Mouse (Mus musculus): ENCODE data around the gene Bcar3.
"Not testable (repeated sequence)": the region's sequence is repeated elsewhere in the genome, so short reads cannot be mapped to it uniquely, and the experiment has no call there.

Bcar3 gene

GRCm38 (mm10) chr3:122380776-122381175 lies 86.8 kb downstream of the Bcar3 start:
- DNase-seq (ENCODE audit: low spot score in 2 of 2), result no peak

- no peak for DNase-seq (ENCODE audit: low spot score in 2 of 2)
These were observed 87.7 kb downstream of the Bcar3 start for GRCm38 (mm10) chr3:122381591-122381990.

GRCm38 (mm10) chr3:122386444-122386843 lies 92.5 kb downstream of the Bcar3 start:
- no peak for DNase-seq (ENCODE audit: low spot score in 2 of 2)

GRCm38 (mm10) chr3:122387771-122388170 lies 93.8 kb downstream of the Bcar3 start:
- no peak for DNase-seq (ENCODE audit: low spot score in 2 of 2)

GRCm38 (mm10) chr3:122389972-122390371 lies 96.0 kb downstream of the Bcar3 start:
- no peak for DNase-seq (ENCODE audit: low spot score in 2 of 2)

GRCm38 (mm10) chr3:122391098-122391497 lies 97.2 kb downstream of the Bcar3 start:
- no peak for DNase-seq (ENCODE audit: low spot score in 2 of 2)

GRCm38 (mm10) chr3:122391816-122392215 lies 97.9 kb downstream of the Bcar3 start:
- DNase-seq (ENCODE audit: low spot score in 2 of 2), result no peak

GRCm38 (mm10) chr3:122393411-122393810 lies 99.5 kb downstream of the Bcar3 start:
- not testable (repeated sequence) for DNase-seq (ENCODE audit: low spot score in 2 of 2)

- DNase-seq (ENCODE audit: low spot score in 2 of 2), result no peak
These were observed 100.0 kb downstream of the Bcar3 start for GRCm38 (mm10) chr3:122393836-122394374.

- no peak for DNase-seq (ENCODE audit: low spot score in 2 of 2)
These were observed 103.0 kb downstream of the Bcar3 start for GRCm38 (mm10) chr3:122396957-122397356.

GRCm38 (mm10) chr3:122397401-122397800 lies 103.5 kb downstream of the Bcar3 start:
- DNase-seq (ENCODE audit: low spot score in 2 of 2), result no peak

- no peak for DNase-seq (ENCODE audit: low spot score in 2 of 2)
These were observed 107.1 kb downstream of the Bcar3 start for GRCm38 (mm10) chr3:122401011-122401410.

- no peak for DNase-seq (ENCODE audit: low spot score in 2 of 2)
These were observed 108.2 kb downstream of the Bcar3 start for GRCm38 (mm10) chr3:122402143-122402542.

- peak in 1 of 2 experiments; percentile 34 for DNase-seq (ENCODE audit: low spot score in 2 of 2)
These were observed 110.1 kb downstream of the Bcar3 start for GRCm38 (mm10) chr3:122403860-122404557.

- DNase-seq (ENCODE audit: low spot score in 2 of 2), result no peak
These were observed 111.4 kb downstream of the Bcar3 start for GRCm38 (mm10) chr3:122405203-122405956.

- DNase-seq (ENCODE audit: low spot score in 2 of 2), result peak in 1 of 2 experiments; percentile 39
These were observed 112.5 kb downstream of the Bcar3 start for GRCm38 (mm10) chr3:122406416-122406815.

- DNase-seq (ENCODE audit: low spot score in 2 of 2), result no peak
These were observed 113.8 kb downstream of the Bcar3 start for GRCm38 (mm10) chr3:122407757-122408156.

GRCm38 (mm10) chr3:122408798-122409311 lies 114.9 kb downstream of the Bcar3 start:
- DNase-seq (ENCODE audit: low spot score in 2 of 2), result no peak

GRCm38 (mm10) chr3:122411590-122411989 lies 117.7 kb downstream of the Bcar3 start:
- no peak for DNase-seq (ENCODE audit: low spot score in 2 of 2)

- DNase-seq (ENCODE audit: low spot score in 2 of 2), result no peak
These were observed 120.0 kb downstream of the Bcar3 start for GRCm38 (mm10) chr3:122413729-122414561.

GRCm38 (mm10) chr3:122414868-122415267 lies 120.9 kb downstream of the Bcar3 start:
- no peak for DNase-seq (ENCODE audit: low spot score in 2 of 2)

- DNase-seq (ENCODE audit: low spot score in 2 of 2), result no peak
These were observed 123.5 kb downstream of the Bcar3 start for GRCm38 (mm10) chr3:122417466-122417865.
